Mouse (Mus musculus): ENCODE measurements at regions not wholly inside any gene's neighbourhood (a gene's known extent, or its start where the extent isn't known, plus 50 kb on each side); places are given as distances from the start of the nearest gene placed in this dataset.

- no peaks in the 10 kb centered on the region for H3K36me3 ChIP-seq (replicated peaks; ENCODE audit: low read length)
- H3K4me3 ChIP-seq (replicated peaks), result no peak overlapping the region
- H3K9me3 ChIP-seq, result peaks cover 7% of the 10 kb centered on the region; the same call in 1 of the 2 replicates
- H3K27me3 ChIP-seq (replicated peaks), result no peaks in the 10 kb centered on the region
- no peaks in the 10 kb centered on the region for H3K4me1 ChIP-seq
- TF ChIP-seq GATA1 (IDR thresholded peaks at IDR 0.05; ENCODE audit: borderline replicate concordance, low read length), result no peak
Measured at GRCm38 (mm10) chr11:7010858-7011257, 52.4 kb upstream of the Adcy1 start.

- Histone ChIP-seq H3K36me3 (replicated peaks; ENCODE audit: low read length) (no peaks in the 10 kb centered on the region), H3K4me3 (replicated peaks) (no peak overlapping the region), H3K9me3 (peaks cover 30% of the 10 kb centered on the region), H3K4me1 (no peaks in the 10 kb centered on the region), H3K27me3 (replicated peaks) (no peaks in the 10 kb centered on the region)
- no peak for TF ChIP-seq GATA1 (IDR thresholded peaks at IDR 0.05; ENCODE audit: borderline replicate concordance, low read length)
- no peak for TF ChIP-seq FLI1 (IDR thresholded peaks at IDR 0.05; ENCODE audit: low read length)
Measured at GRCm38 (mm10) chr11:6999329-6999728, 64.0 kb upstream of the Adcy1 start.

- peaks cover 30% of the 10 kb centered on the region for H3K9me3 ChIP-seq
- TF ChIP-seq FLI1 (IDR thresholded peaks at IDR 0.05; ENCODE audit: low read length), result no peak
- no peak for TF ChIP-seq GATA1 (IDR thresholded peaks at IDR 0.05; ENCODE audit: borderline replicate concordance, low read length)
- no peaks in the 10 kb centered on the region for H3K4me1 ChIP-seq
- no peak overlapping the region for H3K4me3 ChIP-seq (replicated peaks)
- H3K36me3 ChIP-seq (replicated peaks; ENCODE audit: low read length), result no peaks in the 10 kb centered on the region
- H3K27me3 ChIP-seq (replicated peaks), result no peaks in the 10 kb centered on the region
Measured at GRCm38 (mm10) chr11:6998810-6999209, 64.5 kb upstream of the Adcy1 start.

DNA sequence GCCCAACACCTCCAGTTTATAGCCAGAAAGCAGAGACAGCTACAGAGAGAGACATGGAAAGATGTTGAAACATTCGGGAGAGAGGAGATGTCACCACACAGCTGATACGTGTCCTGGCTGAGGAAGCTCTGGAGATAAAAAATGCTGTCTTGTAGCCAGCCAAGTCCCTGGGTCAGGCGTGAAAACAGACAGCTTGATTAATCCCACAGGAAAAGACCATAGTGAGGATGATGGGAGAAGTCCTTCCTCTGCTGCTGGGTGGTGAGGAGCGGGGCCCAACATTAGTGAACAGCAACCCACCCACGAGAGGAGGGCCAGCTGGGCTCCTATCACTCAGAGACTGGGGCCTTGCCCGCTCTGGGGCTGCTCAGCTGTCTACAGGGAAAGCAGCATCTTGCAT lies 65.8 kb upstream of the Adcy1 start:
- no peaks in the 10 kb centered on the region for H3K36me3 ChIP-seq (replicated peaks; ENCODE audit: low read length)
- peaks cover 35% of the 10 kb centered on the region for H3K9me3 ChIP-seq
- H3K4me3 ChIP-seq (replicated peaks), result no peak overlapping the region
- H3K4me1 ChIP-seq, result no peaks in the 10 kb centered on the region
- H3K27me3 ChIP-seq (replicated peaks), result no peaks in the 10 kb centered on the region
- no peak for TF ChIP-seq FLI1 (IDR thresholded peaks at IDR 0.05; ENCODE audit: low read length)

DNA sequence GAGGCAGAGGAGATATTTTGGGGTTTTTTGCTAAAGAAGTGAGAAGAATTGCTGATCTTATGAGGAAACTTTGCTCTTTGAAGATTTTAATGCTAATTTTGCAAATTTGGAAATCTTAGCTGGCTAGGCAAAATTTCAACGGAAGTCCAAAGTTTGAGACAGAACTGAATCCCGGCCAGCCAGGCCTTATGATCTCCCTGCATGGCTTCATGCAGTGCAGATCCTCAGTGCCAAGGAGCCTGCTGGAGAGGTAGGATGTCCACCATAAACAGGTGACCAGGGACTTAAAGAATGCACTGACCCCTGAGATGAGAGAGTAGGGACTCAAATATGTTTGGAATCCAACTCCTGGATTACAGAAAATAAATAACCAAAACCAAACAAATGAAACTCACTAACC lies 69.6 kb upstream of the Adcy1 start:
- Histone ChIP-seq H3K9me3 (peaks cover 42% of the 10 kb centered on the region), H3K36me3 (replicated peaks; ENCODE audit: low read length) (no peaks in the 10 kb centered on the region), H3K4me3 (replicated peaks) (no peak overlapping the region), H3K27me3 (replicated peaks) (no peaks in the 10 kb centered on the region), H3K4me1 (no peaks in the 10 kb centered on the region)
- no peak for TF ChIP-seq GATA1 (IDR thresholded peaks at IDR 0.05; ENCODE audit: borderline replicate concordance, low read length)
- TF ChIP-seq FLI1 (IDR thresholded peaks at IDR 0.05; ENCODE audit: low read length), result no peak

- H3K27me3 ChIP-seq (replicated peaks), result no peaks in the 10 kb centered on the region
- no peak overlapping the region for H3K4me3 ChIP-seq (replicated peaks)
- H3K4me1 ChIP-seq, result no peaks in the 10 kb centered on the region
- H3K36me3 ChIP-seq (replicated peaks; ENCODE audit: low read length), result no peaks in the 10 kb centered on the region
- peaks cover 28% of the 10 kb centered on the region for H3K9me3 ChIP-seq
- TF ChIP-seq GATA1 (IDR thresholded peaks at IDR 0.05; ENCODE audit: borderline replicate concordance, low read length) (no peak), FLI1 (IDR thresholded peaks at IDR 0.05; ENCODE audit: low read length) (no peak)
Measured at GRCm38 (mm10) chr11:6991626-6992025, 71.7 kb upstream of the Adcy1 start.

GRCm38 (mm10) chr11:6990711-6991110 lies 72.6 kb upstream of the Adcy1 start:
- H3K4me1 ChIP-seq, result no peaks in the 10 kb centered on the region
- H3K27me3 ChIP-seq (replicated peaks), result no peaks in the 10 kb centered on the region
- TF ChIP-seq FLI1 (IDR thresholded peaks at IDR 0.05; ENCODE audit: low read length) (no peak), GATA1 (IDR thresholded peaks at IDR 0.05; ENCODE audit: borderline replicate concordance, low read length) (no peak)

DNA sequence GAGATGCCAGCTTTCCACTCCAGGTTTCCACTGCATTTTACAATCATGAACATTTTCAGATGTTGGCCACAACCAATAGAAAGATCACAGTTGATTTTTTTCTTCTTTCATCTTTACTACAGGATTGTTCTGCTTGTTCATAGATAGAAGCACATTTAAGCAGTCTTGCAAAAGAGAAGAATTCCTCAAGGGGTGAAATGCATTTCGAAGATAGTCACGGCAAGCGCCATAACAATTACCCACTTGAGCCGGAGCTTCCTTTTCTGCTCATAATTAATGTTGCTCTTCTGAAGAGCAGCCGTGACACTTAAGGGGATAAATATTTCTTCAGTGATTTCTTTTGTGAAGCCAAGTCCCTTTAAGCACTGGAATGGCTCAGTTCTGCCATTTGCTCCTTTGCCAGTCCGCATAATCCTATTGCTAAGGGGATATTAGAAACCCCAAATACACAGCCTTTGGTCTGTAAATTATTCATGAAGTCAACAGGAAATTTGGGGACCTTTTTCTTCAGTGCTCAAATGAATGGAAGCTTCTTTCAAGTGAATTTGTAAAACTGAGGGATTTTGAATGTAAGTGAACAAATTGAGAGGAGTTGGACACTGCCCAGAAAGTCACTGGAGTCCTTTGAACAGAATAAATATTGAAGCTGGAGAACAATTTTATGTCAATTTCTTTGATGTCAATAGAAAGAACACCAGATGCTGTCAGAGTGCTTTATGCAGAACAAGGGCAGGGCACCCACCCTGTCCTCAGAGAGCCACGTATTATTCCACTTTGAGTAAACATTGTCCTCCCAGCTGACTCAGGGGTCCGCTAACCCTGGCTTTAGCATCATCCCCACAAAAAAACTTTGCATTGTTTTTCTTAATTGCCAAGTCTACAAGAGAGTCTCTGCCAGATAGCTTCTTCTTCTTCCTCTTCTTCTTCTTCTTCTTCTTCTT lies 74.1 kb upstream of the Adcy1 start:
- H3K9me3 ChIP-seq, result peaks cover 15% of the 10 kb centered on the region; the same call in 1 of the 2 replicates
- no peak for TF ChIP-seq GATA1 (IDR thresholded peaks at IDR 0.05; ENCODE audit: borderline replicate concordance, low read length)
- TF ChIP-seq FLI1 (IDR thresholded peaks at IDR 0.05; ENCODE audit: low read length), result no peak
- no peaks in the 10 kb centered on the region for H3K4me1 ChIP-seq
- H3K4me3 ChIP-seq (replicated peaks), result no peak overlapping the region
- H3K27me3 ChIP-seq (replicated peaks), result no peaks in the 10 kb centered on the region
- H3K36me3 ChIP-seq (replicated peaks; ENCODE audit: low read length), result no peaks in the 10 kb centered on the region

More at GRCm38 (mm10) chr11:6990711-6991110, 72.6 kb upstream of the Adcy1 start:
- Histone ChIP-seq H3K36me3 (replicated peaks; ENCODE audit: low read length) (no peaks in the 10 kb centered on the region), H3K9me3 (peaks cover 27% of the 10 kb centered on the region), H3K4me3 (replicated peaks) (no peak overlapping the region)

- H3K36me3 ChIP-seq (replicated peaks; ENCODE audit: low read length), result no peaks in the 10 kb centered on the region
- peaks cover 10% of the 10 kb centered on the region; the same call in 1 of the 2 replicates for H3K9me3 ChIP-seq
- no peak for TF ChIP-seq FLI1 (IDR thresholded peaks at IDR 0.05; ENCODE audit: low read length)
- no peaks in the 10 kb centered on the region for H3K27me3 ChIP-seq (replicated peaks)
- H3K4me1 ChIP-seq, result no peaks in the 10 kb centered on the region
- H3K4me3 ChIP-seq (replicated peaks), result no peak overlapping the region
Measured at GRCm38 (mm10) chr11:6987995-6988394, 75.3 kb upstream of the Adcy1 start.

GRCm38 (mm10) chr11:6987105-6987504 lies 76.2 kb upstream of the Adcy1 start:
- Histone ChIP-seq H3K27me3 (replicated peaks) (no peaks in the 10 kb centered on the region), H3K4me3 (replicated peaks) (no peak overlapping the region), H3K4me1 (no peaks in the 10 kb centered on the region), H3K9me3 (peaks cover 13% of the 10 kb centered on the region; the same call in 1 of the 2 replicates), H3K36me3 (replicated peaks; ENCODE audit: low read length) (no peaks in the 10 kb centered on the region)
- TF ChIP-seq GATA1 (IDR thresholded peaks at IDR 0.05; ENCODE audit: borderline replicate concordance, low read length), result no peak
- no peak for TF ChIP-seq FLI1 (IDR thresholded peaks at IDR 0.05; ENCODE audit: low read length)

Measured in megakaryocyte, embryonic 14.5 days (primary cell).